Mouse (Mus musculus): Measurements from ENCODE around the gene Pank1. TPM values are rescaled to one million over a fixed set of nuclear protein-coding genes. Genes with fewer than 3 reads are reported as not detected.

The Pank1 gene
- total RNA-seq, 1 experiment from 2014 or later = 2.6 TPM

DNA sequence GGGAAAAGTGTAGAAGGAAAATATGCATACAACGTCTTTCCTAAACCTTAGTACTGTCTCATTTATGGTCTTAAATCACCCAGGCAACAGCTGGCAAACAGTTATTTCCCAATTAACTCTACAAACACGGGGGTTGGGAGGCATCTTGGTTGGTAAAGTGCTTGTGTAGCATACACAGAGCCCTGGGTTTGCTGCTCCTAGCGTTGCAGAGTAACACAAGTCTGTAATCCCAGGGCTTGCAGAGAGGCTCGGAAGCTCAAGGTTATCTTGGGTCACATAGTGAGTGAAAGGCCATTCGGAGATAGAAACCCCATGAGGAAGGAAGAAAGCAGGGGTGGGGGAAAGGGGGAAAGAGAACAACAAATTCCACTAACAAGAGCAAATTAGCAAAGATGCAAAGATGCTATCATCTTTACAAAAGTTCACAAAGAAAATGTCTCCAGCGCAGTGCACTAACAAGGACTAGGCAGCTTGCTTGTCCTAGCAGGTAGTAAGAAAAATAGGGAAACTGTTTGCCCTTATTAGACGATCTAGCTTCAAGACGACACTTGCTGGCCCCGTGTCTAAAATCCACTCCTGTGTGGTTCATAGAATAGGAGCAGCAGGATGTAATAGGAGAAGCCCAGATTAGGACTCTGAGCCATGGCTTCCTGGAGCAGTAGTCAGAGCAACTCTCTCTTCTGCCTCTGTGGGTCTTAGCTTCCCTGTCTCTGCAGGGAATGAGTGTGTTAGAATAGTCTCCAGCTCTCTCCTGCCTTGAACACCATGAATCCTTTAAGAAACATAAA, 37.3 kb downstream of the Pank1 start:
- ATAC-seq (replicated peaks; ENCODE audit: insufficient number of reproducible peaks, low FRiP score, low TSS enrichment, poor library complexity, severe bottlenecking) = no peak

DNA sequence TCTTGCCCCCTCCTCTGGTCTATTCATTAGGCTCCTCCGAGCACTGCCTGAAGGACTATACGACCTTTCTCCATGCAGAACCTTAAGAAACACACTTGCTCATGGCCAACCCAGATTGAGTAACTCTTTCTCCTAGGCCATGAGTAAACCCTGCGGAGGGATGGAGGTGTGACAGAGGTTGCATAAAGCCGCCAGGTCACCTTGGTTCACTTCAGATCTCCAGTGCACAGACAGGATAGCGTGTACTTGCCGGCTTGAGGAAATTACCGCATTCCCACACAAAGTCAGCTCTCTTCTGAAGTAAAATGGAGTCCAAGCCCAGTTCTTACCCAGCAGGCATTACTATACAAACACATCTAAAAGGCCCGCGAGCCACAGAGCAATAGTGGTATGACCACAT, 40.6 kb downstream of the Pank1 start:
- ATAC-seq (replicated peaks; ENCODE audit: insufficient number of reproducible peaks, low FRiP score, low TSS enrichment, poor library complexity, severe bottlenecking) = no peak

DNA sequence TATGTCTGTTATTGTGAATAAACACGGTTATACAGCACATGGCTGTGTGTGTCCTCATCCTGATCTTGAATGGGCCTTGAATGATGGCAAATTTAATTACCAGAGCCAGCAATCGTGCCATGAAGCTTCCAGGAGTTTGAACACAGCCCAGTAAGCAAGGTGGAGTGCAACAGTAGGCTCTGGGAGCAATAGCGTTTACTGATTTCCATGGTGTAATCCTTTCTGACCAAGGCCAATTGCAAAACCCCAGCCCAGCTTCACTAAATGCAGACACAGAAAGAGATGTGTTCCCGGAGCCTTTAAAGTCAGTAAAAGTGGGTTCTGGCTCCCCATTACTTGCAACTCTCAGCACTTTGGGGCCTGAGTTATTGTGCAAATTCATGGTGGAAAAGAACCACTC, 47.6 kb downstream of the Pank1 start:
- ATAC-seq (replicated peaks; ENCODE audit: insufficient number of reproducible peaks, low FRiP score, low TSS enrichment, poor library complexity, severe bottlenecking) = no peak

DNA sequence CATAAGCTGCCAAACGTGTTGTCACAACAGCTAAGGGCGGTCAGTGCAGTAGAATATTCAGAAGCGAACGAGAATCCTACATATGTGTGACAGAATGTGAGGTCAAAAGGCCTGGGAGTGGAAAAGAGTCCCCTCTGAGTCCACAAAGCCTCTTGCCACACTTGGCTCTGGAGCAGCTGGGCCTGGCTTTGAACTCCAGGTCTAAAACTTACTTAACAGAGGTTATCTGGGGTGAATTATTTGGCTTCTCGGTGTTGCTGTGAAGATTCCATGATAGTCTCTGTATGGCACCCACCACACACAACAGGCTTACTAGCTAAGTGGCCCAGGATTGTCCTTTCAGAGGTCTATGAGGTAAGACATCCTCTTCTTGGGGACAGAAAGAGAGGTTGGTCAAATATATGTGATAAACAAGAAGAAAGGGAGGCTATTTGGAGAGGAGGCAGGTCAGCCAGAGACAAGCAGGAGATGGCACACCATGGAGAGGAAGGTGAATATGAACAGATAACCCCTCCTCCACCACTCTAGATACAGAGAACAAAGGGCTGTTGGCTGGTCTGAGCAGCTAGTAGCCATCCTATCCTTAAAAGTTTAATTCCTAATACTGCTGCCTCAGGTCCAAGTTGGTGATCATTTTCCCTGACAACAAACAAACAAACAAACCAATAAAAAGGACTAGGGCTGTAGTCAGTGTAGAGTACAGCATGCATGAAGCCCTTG, 51.2 kb downstream of the Pank1 start:
- ATAC-seq (replicated peaks; ENCODE audit: insufficient number of reproducible peaks, low FRiP score, low TSS enrichment, poor library complexity, severe bottlenecking) = no peak

DNA sequence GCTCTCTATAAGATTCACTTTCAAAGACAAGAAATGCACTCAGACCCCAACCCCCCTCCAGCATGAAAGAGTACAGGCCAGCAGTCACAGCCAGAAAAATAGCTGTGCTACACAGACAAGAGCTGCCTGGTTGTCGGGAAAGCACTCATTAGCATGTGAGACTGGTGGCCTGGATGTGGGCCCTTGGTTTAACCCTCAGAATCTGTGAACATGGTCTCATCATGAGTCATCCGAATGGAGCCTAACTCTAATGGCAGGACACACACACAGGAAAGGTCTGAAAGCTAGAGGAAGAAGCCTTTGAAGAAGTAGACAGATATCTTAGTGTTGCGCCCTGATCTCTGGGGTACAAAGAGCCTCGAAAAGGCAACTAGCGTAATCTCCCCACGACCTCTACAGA, 51.8 kb downstream of the Pank1 start:
- ATAC-seq (replicated peaks; ENCODE audit: insufficient number of reproducible peaks, low FRiP score, low TSS enrichment, poor library complexity, severe bottlenecking) = no peak

DNA sequence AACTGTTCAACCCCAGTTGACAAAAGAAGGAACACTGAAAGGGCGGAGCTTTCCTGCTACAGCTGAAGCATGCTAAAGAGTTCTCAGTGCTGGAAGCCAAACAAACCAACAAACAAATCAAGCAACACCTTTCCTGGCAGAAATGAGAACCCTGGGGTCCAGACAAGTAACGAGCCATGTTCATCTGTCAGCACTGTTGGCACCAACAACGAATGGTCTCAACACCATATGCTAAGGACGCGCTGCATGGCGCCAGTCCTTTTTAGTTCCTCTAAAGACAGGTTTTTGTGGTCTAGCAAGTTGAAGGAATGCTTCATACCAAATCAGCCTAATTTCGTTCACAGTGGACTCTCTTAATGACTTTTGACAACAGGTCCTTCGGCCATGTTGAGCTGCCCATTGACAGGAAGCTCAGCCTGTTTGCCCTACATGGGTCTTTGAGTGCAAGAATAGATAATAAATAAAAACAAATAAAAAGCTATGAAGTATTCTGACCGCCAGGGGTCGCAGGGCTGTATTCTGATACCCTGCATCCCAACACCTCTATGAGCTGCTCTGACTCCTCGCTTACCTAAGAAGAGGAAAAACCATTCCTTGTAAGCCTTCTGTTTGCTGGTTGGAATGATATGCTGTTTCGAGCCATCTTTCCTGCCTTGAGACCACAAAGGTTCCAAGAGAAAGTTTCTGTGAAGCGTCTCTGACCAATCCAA, 53.2 kb downstream of the Pank1 start:
- ATAC-seq (replicated peaks; ENCODE audit: insufficient number of reproducible peaks, low FRiP score, low TSS enrichment, poor library complexity, severe bottlenecking) = no peak

DNA sequence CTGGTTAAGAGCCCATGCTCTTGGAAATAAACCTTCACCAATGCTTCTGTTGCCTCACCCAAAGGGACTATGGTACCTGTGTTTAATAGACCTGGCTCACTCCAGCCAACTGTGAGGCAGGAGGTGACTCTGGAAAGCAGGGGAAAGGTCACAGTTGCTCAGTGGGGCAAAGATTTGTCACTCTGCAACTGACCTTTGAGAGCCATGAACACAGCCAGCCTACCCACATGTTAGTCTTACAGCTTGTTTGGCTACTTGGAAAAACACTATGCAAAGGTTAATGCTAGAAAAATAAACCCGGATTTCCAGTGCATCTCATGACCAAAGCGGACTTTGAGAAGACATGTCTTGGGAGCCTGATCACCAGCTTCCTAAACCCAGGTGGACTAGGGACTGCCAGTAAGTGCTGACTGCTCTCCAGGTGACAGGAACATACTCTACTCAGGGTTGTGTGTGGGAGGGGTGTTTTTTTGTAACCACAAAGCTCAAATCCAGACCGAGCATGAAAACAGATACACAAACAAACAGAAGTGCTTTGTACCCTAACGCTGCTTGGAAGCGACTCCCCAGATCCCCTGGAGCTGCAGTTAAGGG, 59.6 kb downstream of the Pank1 start:
- no peak for ATAC-seq (replicated peaks; ENCODE audit: insufficient number of reproducible peaks, low FRiP score, low TSS enrichment, poor library complexity, severe bottlenecking)

DNA sequence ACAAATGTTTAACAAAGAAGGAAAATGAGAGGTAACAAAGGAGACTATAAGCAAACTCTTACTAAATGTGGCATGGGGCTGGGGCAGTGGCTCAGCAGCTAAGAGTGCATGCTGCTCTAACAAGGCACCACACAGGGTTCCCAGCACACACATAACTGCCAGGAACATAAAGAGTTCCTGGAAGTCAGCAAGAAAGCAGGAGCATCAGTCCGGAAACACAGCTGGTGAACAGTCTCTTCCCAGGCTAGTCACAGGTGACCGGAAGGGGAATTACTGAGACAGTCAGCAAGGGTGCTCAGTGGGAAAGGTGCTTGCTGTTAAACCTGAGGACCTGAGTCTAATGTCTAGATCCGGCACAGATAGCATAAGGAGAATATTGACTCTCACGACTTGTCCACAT, 63.9 kb downstream of the Pank1 start:
- ATAC-seq (replicated peaks; ENCODE audit: insufficient number of reproducible peaks, low FRiP score, low TSS enrichment, poor library complexity, severe bottlenecking) = no peak

DNA sequence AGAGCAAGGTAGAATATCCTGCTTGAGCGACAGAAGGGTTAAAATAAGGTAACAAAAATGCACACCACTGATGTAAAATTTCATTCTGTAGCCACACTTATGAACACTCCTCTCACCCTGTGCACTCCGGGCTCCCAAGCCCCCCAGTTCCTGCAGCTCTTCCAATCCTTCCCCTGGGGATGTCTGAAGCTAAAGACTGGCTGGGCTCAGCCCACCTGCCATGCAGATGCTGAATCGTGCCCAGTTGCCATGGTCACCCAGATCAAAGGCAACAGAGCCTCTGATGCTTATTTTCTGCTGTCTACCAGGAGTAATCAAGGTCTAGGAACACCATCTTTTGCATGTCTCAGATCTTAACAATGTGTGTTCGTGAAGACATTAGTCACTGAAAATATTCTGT, 64.6 kb downstream of the Pank1 start:
- no peak for ATAC-seq (replicated peaks; ENCODE audit: insufficient number of reproducible peaks, low FRiP score, low TSS enrichment, poor library complexity, severe bottlenecking)

DNA sequence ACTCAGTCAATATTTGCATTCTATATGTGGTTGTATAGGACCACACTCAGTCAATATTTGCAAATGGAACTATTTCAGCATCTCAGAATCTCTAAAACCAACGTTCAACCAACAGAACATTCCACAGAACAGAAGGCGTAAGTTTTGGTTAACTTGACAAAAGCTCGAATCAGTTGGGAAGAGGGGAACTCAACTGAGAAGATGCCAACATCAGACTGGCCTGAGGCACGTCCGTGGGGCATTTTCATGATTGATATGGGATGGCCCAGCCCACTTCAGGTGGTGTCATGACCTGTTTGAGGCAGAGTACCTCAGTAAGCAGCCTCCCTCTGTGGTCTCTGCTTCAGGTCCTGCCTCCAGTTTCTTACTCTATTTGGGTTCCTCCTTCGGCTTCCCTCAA, 65.3 kb downstream of the Pank1 start:
- ATAC-seq (replicated peaks; ENCODE audit: insufficient number of reproducible peaks, low FRiP score, low TSS enrichment, poor library complexity, severe bottlenecking) = no peak

DNA sequence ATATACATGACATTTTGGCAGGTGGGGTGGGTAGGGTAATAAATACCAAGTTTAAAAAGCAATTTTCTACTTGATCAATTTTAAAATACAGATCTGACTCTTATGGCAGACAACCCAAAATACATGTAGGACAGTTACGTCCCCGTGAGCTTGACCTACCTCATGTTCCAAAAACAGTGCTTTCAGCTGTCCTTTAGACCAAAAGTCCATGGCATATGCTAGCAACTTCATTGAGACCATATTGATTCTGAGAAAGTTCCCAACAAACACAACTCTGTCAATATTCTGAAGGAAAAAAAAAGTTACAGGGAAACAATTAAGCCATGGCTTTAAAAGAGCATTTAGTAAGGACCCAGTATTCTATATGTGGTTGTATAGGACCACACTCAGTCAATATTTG, 65.7 kb downstream of the Pank1 start:
- ATAC-seq (replicated peaks; ENCODE audit: insufficient number of reproducible peaks, low FRiP score, low TSS enrichment, poor library complexity, severe bottlenecking) = no peak

DNA sequence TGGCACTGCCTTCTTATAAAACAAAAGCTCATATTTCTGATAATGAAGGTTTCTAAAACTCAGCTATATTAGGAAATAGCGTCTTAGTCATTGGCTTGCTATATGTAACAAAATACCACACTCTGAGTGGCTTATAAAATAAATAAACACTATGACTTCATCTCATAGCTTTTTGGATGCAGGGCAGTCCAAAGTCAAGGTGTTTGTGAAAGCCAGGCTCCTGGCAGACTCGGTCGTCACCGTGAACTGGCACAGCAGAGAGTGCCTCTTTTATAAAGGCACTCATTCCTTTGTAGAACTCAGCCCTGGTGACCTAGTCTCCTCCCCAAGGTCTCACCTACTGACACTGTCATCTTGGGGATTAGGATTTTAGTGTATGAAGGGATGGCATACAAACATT, 66.5 kb downstream of the Pank1 start:
- ATAC-seq (replicated peaks; ENCODE audit: insufficient number of reproducible peaks, low FRiP score, low TSS enrichment, poor library complexity, severe bottlenecking) = no peak

DNA sequence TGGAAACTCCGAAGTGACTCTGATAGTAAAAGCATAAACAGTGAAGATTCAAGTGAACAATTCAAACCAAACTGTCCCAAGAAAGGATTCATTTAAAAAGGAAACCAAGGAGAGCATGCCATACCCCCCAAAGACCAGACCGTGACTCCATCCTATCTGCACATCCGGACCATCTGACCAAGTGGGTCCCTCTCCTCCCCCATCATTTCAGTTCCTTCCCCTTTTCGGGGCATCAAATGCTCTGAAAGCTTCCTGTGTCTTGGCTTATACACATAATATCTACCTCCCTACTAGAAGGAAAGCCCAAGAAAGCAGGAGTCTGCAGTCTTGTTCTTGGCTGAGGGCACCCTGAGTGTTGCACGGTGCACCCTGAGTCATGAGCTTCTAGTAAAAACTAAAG, 72.1 kb downstream of the Pank1 start:
- ATAC-seq (replicated peaks; ENCODE audit: insufficient number of reproducible peaks, low FRiP score, low TSS enrichment, poor library complexity, severe bottlenecking) = no peak

DNA sequence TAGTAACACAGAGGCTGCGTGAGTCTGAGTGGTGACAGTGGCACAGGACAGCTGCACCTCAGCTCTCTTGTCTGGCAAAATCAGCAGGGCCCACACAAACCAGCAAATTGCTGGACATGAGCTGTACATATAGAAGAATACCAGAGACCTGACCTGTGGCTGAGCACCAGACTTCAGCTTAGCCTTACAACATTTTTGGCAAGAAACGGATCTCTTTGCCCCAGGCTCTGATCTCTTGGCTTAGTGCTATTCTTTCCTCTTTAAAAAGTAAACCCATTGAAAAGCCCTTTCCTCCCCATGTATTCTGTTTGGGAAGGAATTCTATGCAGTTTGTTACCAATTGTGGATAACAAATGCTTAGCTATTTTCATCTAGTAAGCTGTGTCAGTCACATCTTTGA, 74.2 kb downstream of the Pank1 start:
- ATAC-seq (replicated peaks; ENCODE audit: insufficient number of reproducible peaks, low FRiP score, low TSS enrichment, poor library complexity, severe bottlenecking) = no peak

DNA sequence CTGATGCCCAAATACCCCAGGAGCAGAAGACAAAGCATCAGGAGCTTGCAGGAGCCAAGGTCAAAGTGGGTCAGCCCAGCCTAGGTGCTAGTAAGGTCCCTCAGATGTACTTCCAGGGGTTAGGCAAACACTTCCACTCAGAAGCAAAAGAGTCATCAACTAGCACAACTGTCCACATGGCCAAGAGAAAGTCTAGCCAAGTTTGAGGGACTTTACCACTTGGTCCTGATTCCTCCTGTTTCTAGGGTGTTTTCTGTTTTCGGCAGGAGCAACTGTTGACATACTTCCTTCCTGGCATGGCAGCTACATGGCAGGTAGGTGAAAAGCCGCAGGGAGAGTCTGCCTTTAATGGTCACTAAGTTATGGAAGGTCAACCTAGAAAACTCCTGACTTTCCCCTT, 74.7 kb downstream of the Pank1 start:
- no peak for ATAC-seq (replicated peaks; ENCODE audit: insufficient number of reproducible peaks, low FRiP score, low TSS enrichment, poor library complexity, severe bottlenecking)

DNA sequence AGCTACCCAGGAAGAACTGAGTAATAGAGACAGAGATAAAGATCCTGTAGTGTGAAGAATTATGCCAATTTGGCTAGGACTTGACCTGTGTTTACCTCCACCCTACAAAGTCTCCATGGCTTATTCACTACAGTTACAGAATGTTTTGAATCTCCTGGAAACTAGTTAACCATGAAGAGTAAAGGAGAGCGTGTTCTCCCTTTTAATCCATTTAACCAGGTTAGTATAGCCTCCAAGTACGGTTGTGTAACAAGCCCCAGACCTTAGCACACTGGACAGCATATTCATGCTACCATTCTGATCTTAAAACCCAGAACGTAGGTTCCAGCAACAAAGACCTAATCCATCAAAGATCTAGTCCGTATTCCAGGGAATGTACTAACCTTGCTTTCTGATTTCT, 75.9 kb downstream of the Pank1 start:
- no peak for ATAC-seq (replicated peaks; ENCODE audit: insufficient number of reproducible peaks, low FRiP score, low TSS enrichment, poor library complexity, severe bottlenecking)

DNA sequence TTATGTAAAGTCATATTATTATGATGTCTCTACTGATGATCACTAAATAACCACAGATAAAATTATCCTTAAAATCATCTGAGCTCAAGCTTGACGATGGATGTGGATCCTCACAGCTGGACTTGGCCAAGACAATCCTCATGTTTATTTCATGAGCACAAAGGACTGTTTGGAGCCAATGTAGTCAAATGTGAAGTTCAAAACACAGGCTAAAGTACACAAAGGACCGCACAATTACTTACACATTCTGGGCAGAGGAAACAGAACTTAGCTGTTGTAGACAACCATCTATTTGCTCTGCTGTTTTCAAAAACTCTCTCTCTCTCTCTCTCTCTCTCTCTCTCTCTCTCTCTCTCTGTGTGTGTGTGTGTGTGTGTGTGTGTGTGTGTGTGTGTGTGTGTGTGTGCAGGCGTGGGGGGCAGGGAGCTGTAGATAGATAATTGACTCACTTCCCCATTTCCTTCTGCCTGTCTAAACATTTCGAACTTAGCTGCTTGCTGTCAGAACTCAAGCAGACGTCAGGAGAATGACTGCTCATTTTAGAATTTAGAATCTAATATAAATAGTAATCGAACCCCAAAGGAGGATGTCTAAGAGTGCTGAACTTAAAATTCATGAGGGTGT, 79.5 kb downstream of the Pank1 start:
- ATAC-seq (replicated peaks; ENCODE audit: insufficient number of reproducible peaks, low FRiP score, low TSS enrichment, poor library complexity, severe bottlenecking) = no peak

DNA sequence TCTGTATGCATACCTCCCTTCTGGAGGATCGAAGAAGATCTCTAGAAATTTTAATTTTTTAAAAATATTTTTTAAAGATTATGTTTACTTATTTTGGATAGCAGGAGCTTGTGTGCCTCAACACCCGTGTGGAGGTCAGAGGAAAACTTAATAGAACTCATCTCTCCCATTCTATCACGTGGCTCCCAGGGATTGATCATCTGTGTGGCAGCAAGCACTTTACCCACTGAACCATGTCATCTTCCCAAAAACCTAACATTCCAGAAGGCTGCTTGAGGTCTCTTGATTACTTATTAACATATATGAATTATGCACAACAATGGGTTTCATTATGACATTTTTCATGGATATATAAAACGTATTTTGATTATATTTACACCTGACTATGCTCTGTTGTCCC, 82.9 kb downstream of the Pank1 start:
- no peak for ATAC-seq (replicated peaks; ENCODE audit: insufficient number of reproducible peaks, low FRiP score, low TSS enrichment, poor library complexity, severe bottlenecking)

DNA sequence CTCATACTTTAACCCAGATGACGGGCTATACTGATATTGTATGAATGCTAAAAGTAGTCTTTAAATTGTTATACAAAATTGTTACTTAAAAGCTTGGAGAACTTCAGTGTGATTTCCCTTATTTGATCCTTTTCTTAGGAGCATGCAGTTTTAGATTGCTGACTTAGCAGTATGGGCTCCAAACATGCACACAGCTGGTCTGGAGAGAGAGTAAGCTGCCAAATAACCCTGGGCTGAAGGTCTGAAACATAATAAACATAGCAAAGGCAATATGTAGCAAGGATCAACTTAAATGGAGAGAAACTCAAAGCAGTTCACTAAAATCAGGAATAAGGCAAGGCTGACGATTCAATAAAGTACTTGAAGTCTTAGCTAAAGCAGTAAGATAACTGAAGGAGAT, 96.8 kb downstream of the Pank1 start:
- no peak for ATAC-seq (replicated peaks; ENCODE audit: insufficient number of reproducible peaks, low FRiP score, low TSS enrichment, poor library complexity, severe bottlenecking)

All from monocyte, adult 5-6 weeks (primary cell).